Comparison of ENCODE assay signal across 10 mouse cellular contexts in genomic region chr8:8487706-8488105, GRCm38 (mm10).
DNase-seq lines count a peak whose midpoint lies in the region; ATAC-seq lines count a peak whose summit lies in the region.
"Had no signal": no experiment of that assay in that cellular context is flagged by ENCODE, and none has a peak within 500 bp of the region (broad histone marks: within the 10 kb centered on the region; RNA-seq: fewer than 3 reads in every experiment).

No protein-coding gene starts in this region.

- H3K4me1 ChIP-seq in heart, embryonic 10.5 days, result peaks cover 44% of the 10 kb centered on the region
- peaks cover 84% of the 10 kb centered on the region for H3K4me1 ChIP-seq in midbrain, embryonic 10.5 days
- peaks cover 30% of the 10 kb centered on the region for H3K4me1 ChIP-seq in midbrain, embryonic 16.5 days (ENCODE audit: control insufficient read depth, insufficient read depth, low read length)

- no peaks in the 10 kb centered on the region; the same call in 1 of the 2 replicates for H3K27me3 ChIP-seq in heart, embryonic 10.5 days (ENCODE audit: insufficient read depth, poor library complexity, severe bottlenecking)
- peaks cover 79% of the 10 kb centered on the region for H3K27me3 ChIP-seq in midbrain, embryonic 10.5 days (ENCODE audit: low read depth, poor library complexity, severe bottlenecking)
- H3K27me3 ChIP-seq in midbrain, embryonic 16.5 days (ENCODE audit: control insufficient read depth, insufficient read depth, low read depth, low read length), result peaks cover 5% of the 10 kb centered on the region; the same call in 1 of the 2 replicates

- ATAC-seq in midbrain, embryonic 16.5 days, result no peak

- H3K4me3 ChIP-seq in heart, embryonic 10.5 days, result no peak overlapping the region
- peak overlapping the region; percentile 45; the same call in 1 of the 2 replicates for H3K4me3 ChIP-seq in midbrain, embryonic 10.5 days
- H3K4me3 ChIP-seq in midbrain, embryonic 16.5 days (ENCODE audit: low read depth, low read length), result no peak overlapping the region

- H3K9ac ChIP-seq in midbrain, embryonic 16.5 days (ENCODE audit: low read depth, low read length), result no peak overlapping the region

- H3K36me3 ChIP-seq in heart, embryonic 10.5 days, result no peaks in the 10 kb centered on the region
- H3K36me3 ChIP-seq in midbrain, embryonic 10.5 days, result no peaks in the 10 kb centered on the region
- no peaks in the 10 kb centered on the region for H3K36me3 ChIP-seq in midbrain, embryonic 16.5 days (ENCODE audit: control insufficient read depth, insufficient read depth, low read length)

- intact Hi-C loops in heart, postnatal 25 days (cut with DNase I), result loop anchor here (2.0 to 10.0 kb wide), 2 partner anchors 167 to 507 kb away; no protein-coding TSS in a partner anchor

- peak overlapping the region; percentile 85; the same call in 1 of the 2 replicates for H3K27ac ChIP-seq in heart, embryonic 10.5 days
- peak overlapping the region; percentile 84 for H3K27ac ChIP-seq in midbrain, embryonic 10.5 days (replicated peaks)
- no peak overlapping the region for H3K27ac ChIP-seq in midbrain, embryonic 16.5 days (ENCODE audit: low read length)

- 16% methylated on average over 5 of the region's 5 CpGs for WGBS in heart, embryonic 10.5 days
- WGBS in midbrain, embryonic 10.5 days, result 8% methylated on average over 5 of the region's 5 CpGs
- WGBS in midbrain, embryonic 16.5 days, result 13% methylated on average over 5 of the region's 5 CpGs

- no peak for DNase-seq in heart, embryonic 10.5 days (ENCODE audit: low spot score)
- DNase-seq in heart, postnatal 25 days (ENCODE audit: low spot score), result no peak
- peak; percentile 69 for DNase-seq in midbrain, embryonic 10.5 days (ENCODE audit: low spot score)
- peak; percentile 74 for DNase-seq in embryo, embryonic 11 days
- DNase-seq in retina, embryonic 14.5 days (ENCODE audit: low spot score), result peak; percentile 52
- DNase-seq in kidney, postnatal 10 days, result no peak
- no peak for DNase-seq in frontal cortex, postnatal 25 days (ENCODE audit: low spot score in 2 of 2)
- DNase-seq: cerebellum, postnatal 36 days; kidney, adult 8-10 months had no signal

- H3K9me3 ChIP-seq in heart, embryonic 10.5 days, result no peaks in the 10 kb centered on the region
- H3K9me3 ChIP-seq in midbrain, embryonic 10.5 days (replicated peaks), result no peaks in the 10 kb centered on the region
- no peaks in the 10 kb centered on the region for H3K9me3 ChIP-seq in midbrain, embryonic 16.5 days (replicated peaks; ENCODE audit: control insufficient read depth, low read length, poor library complexity, severe bottlenecking)

- no peak overlapping the region for H3K4me2 ChIP-seq in midbrain, embryonic 16.5 days (ENCODE audit: low read length)

Comparison
In these comparisons a context has a peak if more than half of its experiments do, and no peak if none do; other contexts are left out.
1. DNase-seq: peak in midbrain, embryonic 10.5 days (single experiment), embryo, embryonic 11 days (single experiment) and retina, embryonic 14.5 days (single experiment); none in heart, embryonic 10.5 days (single experiment), heart, postnatal 25 days (single experiment), kidney, postnatal 10 days (single experiment) and frontal cortex, postnatal 25 days (0 of 2).